Mouse (Mus musculus) small intestine, adult 2 months (tissue): ENCODE data around the gene Mtg1. TPM values are rescaled to one million over a fixed set of nuclear protein-coding genes. Genes with fewer than 3 reads are reported as not detected.
A peak's percentile ranks its signal among the peaks of the same experiment; 100 is the strongest.
"Not testable (repeated sequence)": the region's sequence is repeated elsewhere in the genome, so short reads cannot be mapped to it uniquely, and the experiment has no call there.

ENCODE experiments used
- H3K27ac ChIP-seq: fragments of 200-500 bp; 2 replicates; pipeline ENCODE4 v1.5.1; 2012; ENCODE audit warnings: low read depth, low read length, control low read depth, inconsistent platforms; ENCODE audit not compliant: insufficient read depth
- H3K27me3 ChIP-seq: fragments of 200-500 bp; 2 replicates; pipeline ENCODE4 v1.6.1; 2012; ENCODE audit warnings: mild to moderate bottlenecking, moderate library complexity, low read length, inconsistent platforms; ENCODE audit not compliant: control insufficient read depth, insufficient read depth
- H3K36me3 ChIP-seq: fragments of 200-500 bp; 2 replicates; pipeline ENCODE4 v1.6.1; 2012; ENCODE audit warnings: mild to moderate bottlenecking, low read length, control low read depth, inconsistent platforms; ENCODE audit not compliant: control insufficient read depth, insufficient read depth
- H3K4me1 ChIP-seq: fragments of 200-500 bp; 2 replicates; pipeline ENCODE4 v1.6.1; 2012; ENCODE audit warnings: low read length, inconsistent platforms, mixed read lengths; ENCODE audit not compliant: control insufficient read depth, insufficient read depth, insufficient read length
- H3K4me3 ChIP-seq: fragments of 200-500 bp; 2 replicates; pipeline ENCODE4 v1.5.1; 2012; ENCODE audit warnings: low read depth, mild to moderate bottlenecking, control low read depth, inconsistent platforms, low read length, moderate library complexity
- CTCF ChIP-seq: fragments of 200-500 bp; IDR thresholded peaks from 2 replicates; pipeline ENCODE4 v1.5.1; 2012; ENCODE audit warnings: low read depth, mild to moderate bottlenecking, control low read depth, inconsistent platforms, low read length, moderate library complexity, mixed read lengths; ENCODE audit not compliant: insufficient replicate concordance, insufficient read length; ENCODE audit errors: extremely low read depth
- POLR2A ChIP-seq: fragments of 200-500 bp; IDR thresholded peaks from 2 replicates; pipeline ENCODE4 v1.6.1; 2012; ENCODE audit warnings: low read depth, mild to moderate bottlenecking, control low read depth, inconsistent platforms, low read length, moderate library complexity
- WGBS: fragments of 180-500 bp; shearing (Covaris S2); methylation state at CpG from one replicate; pipeline ENCODE4 v1.1.7; 2018; 5-methylcytosine and 5-hydroxymethylcytosine counted together
- polyA plus RNA-seq: library from polyadenylated mRNA; depleted of rRNA; stranded (reverse); fragments of >200 nt; gene quantifications from 2 replicates; pipeline ENCODE4 v1.2.3, GENCODE M21; 2012

Gene Mtg1
- polyA plus RNA-seq, 1 experiment: 16.6 TPM

- 83% methylated on average over 2 of the region's 2 CpGs for WGBS
- TF ChIP-seq POLR2A (no peak), CTCF (no peak)
- no peak overlapping the region for H3K27ac ChIP-seq
- H3K4me3 ChIP-seq: no peak overlapping the region
- peaks cover 5% of the 10 kb centered on the region; the same call in 1 of the 2 replicates for H3K36me3 ChIP-seq
- peaks cover 9% of the 10 kb centered on the region; the same call in 1 of the 2 replicates for H3K4me1 ChIP-seq
- no peaks in the 10 kb centered on the region for H3K27me3 ChIP-seq
These were observed 9.5 kb upstream of the Mtg1 start for GRCm38 (mm10) chr7:140127911-140128310.

GRCm38 (mm10) chr7:140132184-140132583 is 5.2 kb upstream of the Mtg1 start:
- H3K4me1 ChIP-seq, H3K36me3 ChIP-seq, H3K4me3 ChIP-seq, H3K27me3 ChIP-seq, H3K27ac ChIP-seq: not testable (repeated sequence)
- WGBS: 90% methylated on average over 7 of the region's 7 CpGs

DNA sequence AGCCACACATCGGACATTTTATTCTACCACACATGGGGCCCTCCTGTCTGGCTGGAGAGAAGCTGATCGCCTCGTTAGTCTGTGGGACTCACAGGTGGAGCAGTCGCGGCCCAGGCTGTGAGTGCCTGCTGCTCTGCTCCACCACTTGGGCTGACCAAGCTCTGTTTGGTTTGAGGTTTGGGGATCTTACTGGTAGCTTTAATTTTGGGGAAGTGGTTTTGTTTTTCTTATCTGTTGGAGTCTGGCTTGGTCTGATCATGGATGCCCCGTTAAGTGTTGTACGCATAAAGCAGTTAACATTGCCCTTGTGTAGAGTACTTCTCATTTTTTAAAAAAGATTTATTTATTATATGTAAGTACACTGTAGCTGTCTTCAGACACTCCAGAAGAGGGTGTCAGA is 3.3 kb upstream of the Mtg1 start:
- not testable (repeated sequence) for H3K27me3 ChIP-seq, H3K4me3 ChIP-seq, H3K27ac ChIP-seq, H3K4me1 ChIP-seq, H3K36me3 ChIP-seq
- WGBS: 73% methylated on average over 7 of the region's 7 CpGs

GRCm38 (mm10) chr7:140135106-140135770 is 2.1 kb upstream of the Mtg1 start:
- Histone ChIP-seq H3K4me1 (peaks cover 5% of the 10 kb centered on the region; the same call in 1 of the 2 replicates), H3K4me3 (no peak overlapping the region), H3K27ac (no peak overlapping the region), H3K27me3 (no peaks in the 10 kb centered on the region), H3K36me3 (0 out of 2 replicates have a peak, but pooled peaks cover 2% of the 10 kb centered on the region)
- 88% methylated on average over 5 of the region's 5 CpGs for WGBS
- TF ChIP-seq CTCF (no peak), POLR2A (no peak)

- WGBS: 0% methylated on average over 8 of the region's 8 CpGs
- no peaks in the 10 kb centered on the region for H3K27me3 ChIP-seq
- TF ChIP-seq CTCF: no peak
- TF ChIP-seq POLR2A: no peak
These were observed 602 bp downstream of the Mtg1 start for GRCm38 (mm10) chr7:140138021-140138310.

GRCm38 (mm10) chr7:140141350-140141749 is 4.0 kb downstream of the Mtg1 start:
- Histone ChIP-seq H3K4me3 (no peak overlapping the region), H3K27me3 (no peaks in the 10 kb centered on the region), H3K4me1 (peaks cover 5% of the 10 kb centered on the region; the same call in 1 of the 2 replicates), H3K36me3 (peaks cover 2% of the 10 kb centered on the region; the same call in 1 of the 2 replicates), H3K27ac (no peak overlapping the region)
- WGBS: 4% methylated on average over 14 of the region's 14 CpGs
- TF ChIP-seq POLR2A (no peak), CTCF (peak; percentile 85; the same call in 1 of the 2 replicates)

More at GRCm38 (mm10) chr7:140138021-140138310, 602 bp downstream of the Mtg1 start:
- Histone ChIP-seq H3K27ac (peak overlapping the region; percentile 60), H3K36me3 (no peaks in the 10 kb centered on the region), H3K4me1 (peaks cover 5% of the 10 kb centered on the region; the same call in 1 of the 2 replicates), H3K4me3 (peak overlapping the region; percentile 93)

- no peak overlapping the region for H3K27ac ChIP-seq
- H3K4me1 ChIP-seq: no peaks in the 10 kb centered on the region
- 94% methylated on average over 4 of the region's 4 CpGs for WGBS
- H3K27me3 ChIP-seq: no peaks in the 10 kb centered on the region
- peaks cover 6% of the 10 kb centered on the region; the same call in 1 of the 2 replicates for H3K36me3 ChIP-seq
- H3K4me3 ChIP-seq: no peak overlapping the region
- TF ChIP-seq POLR2A (no peak), CTCF (no peak)
These were observed 7.2 kb downstream of the Mtg1 start for GRCm38 (mm10) chr7:140144550-140144949.

GRCm38 (mm10) chr7:140153383-140153782 is 16.0 kb downstream of the Mtg1 start:
- Histone ChIP-seq H3K27me3 (peaks cover 16% of the 10 kb centered on the region), H3K4me3 (no peak overlapping the region), H3K4me1 (no peaks in the 10 kb centered on the region), H3K27ac (no peak overlapping the region), H3K36me3 (peaks cover 4% of the 10 kb centered on the region; the same call in 1 of the 2 replicates)
- TF ChIP-seq CTCF (no peak), POLR2A (no peak)
- WGBS: 7% methylated on average over 28 of the region's 28 CpGs
